Comparison of ENCODE assay signal across 20 mouse cellular contexts in the genomic region with DNA sequence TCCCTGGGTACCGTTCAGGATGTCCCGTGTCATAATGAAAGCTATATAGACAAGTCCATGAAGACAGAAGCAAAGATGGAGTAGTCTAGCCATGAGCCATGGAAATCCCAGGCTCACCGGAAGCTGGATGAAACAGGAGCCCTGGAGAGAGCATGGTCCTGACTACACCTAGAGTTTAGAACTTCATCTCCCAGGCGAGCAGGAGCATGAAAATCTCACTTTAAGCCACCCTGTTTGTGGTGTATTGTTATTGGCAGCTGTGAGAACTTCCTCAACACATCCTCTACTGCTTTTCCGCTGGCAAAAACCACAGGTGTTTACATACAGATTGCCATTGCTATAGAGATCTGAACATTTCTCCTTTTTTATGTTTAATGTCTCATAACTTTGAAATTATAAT. TPM values are rescaled to one million over a fixed set of nuclear protein-coding genes. Genes with fewer than 3 reads are reported as not detected.
DNase-seq lines count a peak whose midpoint lies in the region; ATAC-seq and TF ChIP-seq lines count a peak whose summit lies in the region.
"Had no signal": no experiment of that assay in that cellular context is flagged by ENCODE, and none has a peak within 500 bp of the region (broad histone marks: within the 10 kb centered on the region; RNA-seq: fewer than 3 reads in every experiment).

No protein-coding gene starts in this region.

- 73% methylated on average over 5 of the region's 5 CpGs for WGBS in small intestine, adult 2 months
- 77% methylated on average over 5 of the region's 5 CpGs for WGBS in forebrain, embryonic 12.5 days
- WGBS in embryonic facial prominence, embryonic 10.5 days = 86% methylated on average over 5 of the region's 5 CpGs

- H3K4me3 ChIP-seq in small intestine, adult 2 months (ENCODE audit: low read depth, low read length) = no peak overlapping the region
- H3K4me3 ChIP-seq in forebrain, embryonic 12.5 days (replicated peaks) = no peak overlapping the region
- no peak overlapping the region for H3K4me3 ChIP-seq in embryonic facial prominence, embryonic 10.5 days
- H3K4me3 ChIP-seq: limb, embryonic 15.5 days; megakaryocyte, embryonic 14.5 days; neural tube, embryonic 15.5 days had no signal

- no peak overlapping the region for H3K9ac ChIP-seq in forebrain, embryonic 12.5 days
- H3K9ac ChIP-seq: forebrain, postnatal 0 days; limb, embryonic 15.5 days; neural tube, embryonic 15.5 days had no signal

- no peaks in the 10 kb centered on the region for H3K9me3 ChIP-seq in forebrain, embryonic 12.5 days
- H3K9me3 ChIP-seq in embryonic facial prominence, embryonic 10.5 days = no peaks in the 10 kb centered on the region
- H3K9me3 ChIP-seq: limb, embryonic 15.5 days; megakaryocyte, embryonic 14.5 days; neural tube, embryonic 15.5 days had no signal

- no peak for TF ChIP-seq POLR2A in small intestine, adult 2 months (IDR thresholded peaks at IDR 0.05; ENCODE audit: low read depth, low read length)

- peak overlapping the region; percentile 39 for H3K27ac ChIP-seq in small intestine, adult 2 months (ENCODE audit: insufficient read depth, low read depth, low read length)
- no peak overlapping the region for H3K27ac ChIP-seq in forebrain, embryonic 12.5 days
- no peak overlapping the region for H3K27ac ChIP-seq in embryonic facial prominence, embryonic 10.5 days (replicated peaks)
- H3K27ac ChIP-seq: limb, embryonic 15.5 days; neural tube, embryonic 15.5 days had no signal

- H3K36me3 ChIP-seq in small intestine, adult 2 months (ENCODE audit: control insufficient read depth, insufficient read depth, low read length) = no peaks in the 10 kb centered on the region
- no peaks in the 10 kb centered on the region for H3K36me3 ChIP-seq in forebrain, embryonic 12.5 days (replicated peaks)
- no peaks in the 10 kb centered on the region for H3K36me3 ChIP-seq in embryonic facial prominence, embryonic 10.5 days (replicated peaks)
- H3K36me3 ChIP-seq: limb, embryonic 15.5 days; neural tube, embryonic 15.5 days had no signal

- ATAC-seq in CD4-positive, CD25-positive, alpha-beta regulatory T cell, adult 4 months = peak; percentile 33
- peak; percentile 29 for ATAC-seq in granulocyte monocyte progenitor cell, adult 5-6 weeks (replicated peaks; ENCODE audit: poor library complexity, severe bottlenecking)
- ATAC-seq in forebrain, embryonic 12.5 days (ENCODE audit: low FRiP score) = no peak
- ATAC-seq: forebrain, postnatal 0 days; intestine, embryonic 16.5 days had no signal

- H3K4me1 ChIP-seq in small intestine, adult 2 months (ENCODE audit: control insufficient read depth, insufficient read depth, insufficient read length, low read length) = peaks cover 13% of the 10 kb centered on the region; the same call in 1 of the 2 replicates
- H3K4me1 ChIP-seq in forebrain, embryonic 12.5 days = no peaks in the 10 kb centered on the region
- no peaks in the 10 kb centered on the region for H3K4me1 ChIP-seq in embryonic facial prominence, embryonic 10.5 days
- H3K4me1 ChIP-seq: limb, embryonic 15.5 days; neural tube, embryonic 15.5 days had no signal

- H3K27me3 ChIP-seq in small intestine, adult 2 months (ENCODE audit: control insufficient read depth, insufficient read depth, low read length) = no peaks in the 10 kb centered on the region
- no peaks in the 10 kb centered on the region for H3K27me3 ChIP-seq in forebrain, embryonic 12.5 days
- no peaks in the 10 kb centered on the region for H3K27me3 ChIP-seq in embryonic facial prominence, embryonic 10.5 days (replicated peaks; ENCODE audit: low read depth, poor library complexity, severe bottlenecking)
- H3K27me3 ChIP-seq: limb, embryonic 15.5 days; neural tube, embryonic 15.5 days had no signal

- TF ChIP-seq CTCF in small intestine, adult 2 months (IDR thresholded peaks at IDR 0.05; ENCODE audit: extremely low read depth, insufficient read length, insufficient replicate concordance, low read depth, low read length) = no peak

- peak; percentile 48 for DNase-seq in lung, postnatal 36 days
- no peak for DNase-seq in lung, postnatal 10 days
- DNase-seq in embryonic facial prominence, embryonic 10.5 days (ENCODE audit: low spot score) = no peak
- DNase-seq in urinary bladder, postnatal 4 days (ENCODE audit: low spot score in 2 of 2) = no peak
- DNase-seq: adrenal gland, postnatal 25 days; cerebellum, postnatal 10 days; forebrain, postnatal 0 days; heart, postnatal 36 days; kidney, postnatal 10 days; lung, adult 2 months; retina, postnatal 1 day had no signal

- no peak overlapping the region for H3K4me2 ChIP-seq in forebrain, embryonic 12.5 days
- H3K4me2 ChIP-seq: limb, embryonic 15.5 days; neural tube, embryonic 15.5 days had no signal

RNA-seq across cellular contexts. Expression of a gene that starts 29.1 kb away (rescaled TPM):
- not detected for polyA plus RNA-seq in CD4-positive, CD25-positive, alpha-beta regulatory T cell, adult 4 months (2017; shearing (Covaris generic))
- not detected in 2 replicates for total RNA-seq in granulocyte monocyte progenitor cell, adult 5-6 weeks (2014; fragmentation: Nextera tagmentation)
- not detected in 2 replicates for total RNA-seq in granulocyte monocyte progenitor cell, adult 5-6 weeks (2017)
- polyA plus RNA-seq in small intestine, adult 2 months (2012; rRNA removed) = not detected in 2 replicates
- not detected in 2 replicates for polyA plus RNA-seq in forebrain, embryonic 12.5 days (2016; fragmentation: Nextera tagmentation; extraction: Ambion mirVana)
- polyA plus RNA-seq in embryonic facial prominence, embryonic 10.5 days (2016; fragmentation: Nextera tagmentation; extraction: Ambion mirVana) = not detected in 2 replicates
- total RNA-seq: adrenal gland, postnatal 25 days; forebrain, postnatal 0 days; gastrocnemius, adult 8-10 months; heart, postnatal 36 days had no signal
- polyA plus RNA-seq: forebrain, postnatal 0 days; intestine, embryonic 16.5 days; limb, embryonic 15.5 days; lung, adult 2 months; neural tube, embryonic 15.5 days had no signal

RNA-seq across cellular contexts. Expression of a gene that starts 43.2 kb away (rescaled TPM):
- polyA plus RNA-seq in CD4-positive, CD25-positive, alpha-beta regulatory T cell, adult 4 months (2017; shearing (Covaris generic)) = 10 to 100 TPM; 48.3 to 70.6 TPM
- 62.7 and 67.8 TPM in 2 replicates for total RNA-seq in granulocyte monocyte progenitor cell, adult 5-6 weeks (2014; fragmentation: Nextera tagmentation)
- total RNA-seq in granulocyte monocyte progenitor cell, adult 5-6 weeks (2017) = 108 and 113 TPM in 2 replicates
- 565 and 678 TPM in 2 replicates for polyA plus RNA-seq in small intestine, adult 2 months (2012; rRNA removed)
- polyA plus RNA-seq in forebrain, embryonic 12.5 days (2016; fragmentation: Nextera tagmentation; extraction: Ambion mirVana) = 118 and 120 TPM in 2 replicates
- 120 and 124 TPM in 2 replicates for polyA plus RNA-seq in embryonic facial prominence, embryonic 10.5 days (2016; fragmentation: Nextera tagmentation; extraction: Ambion mirVana)
